Mouse (Mus musculus): Measurements from ENCODE around the gene Prdm5. TPM values are rescaled to one million over a fixed set of nuclear protein-coding genes. Genes with fewer than 3 reads are reported as not detected.
A peak's percentile ranks its signal among the peaks of the same experiment; 100 is the strongest.

Prdm5 gene
- polyA plus RNA-seq, 1 experiment from 2014 or later, result 8.4 TPM

DNA sequence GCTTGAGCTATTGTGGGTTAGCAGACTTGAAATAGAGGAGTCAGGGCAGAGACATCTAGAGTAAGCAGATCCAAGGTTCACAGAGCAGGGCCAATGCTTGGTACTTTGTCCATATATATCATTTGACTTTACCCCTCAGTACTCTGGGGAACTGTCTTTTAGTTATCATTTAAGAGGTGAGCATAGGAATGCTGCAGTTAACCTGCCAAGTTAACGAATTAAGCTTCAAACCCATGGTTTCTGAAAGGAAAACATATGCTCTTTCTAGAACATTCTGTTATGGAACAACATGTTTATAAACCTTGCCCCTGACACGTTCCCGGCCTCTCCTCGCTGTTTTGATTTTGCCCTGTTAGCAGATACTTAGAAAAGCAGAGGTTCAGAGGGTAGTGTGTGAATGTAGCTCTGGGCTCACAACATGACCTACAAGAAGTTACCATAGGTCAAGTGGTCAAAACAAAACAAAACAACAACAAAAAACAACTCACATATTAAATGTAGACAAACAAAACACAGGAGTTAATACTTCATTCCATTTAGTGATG is 973 bp downstream of the Prdm5 start:
- Histone ChIP-seq H3K4me3 (peak overlapping the region; percentile 56), H3K9me3 (replicated peaks) (no peaks in the 10 kb centered on the region), H3K27ac (no peak overlapping the region), H3K4me2 (peak overlapping the region; percentile 85), H3K9ac (peak overlapping the region; percentile 77; the same call in 1 of the 2 replicates), H3K36me3 (ENCODE audit: poor library complexity, severe bottlenecking) (no peaks in the 10 kb centered on the region), H3K27me3 (no peaks in the 10 kb centered on the region), H3K4me1 (peaks cover 19% of the 10 kb centered on the region)
- ATAC-seq, result no peak
- WGBS, result 93% methylated on average over 4 of the region's 4 CpGs

DNA sequence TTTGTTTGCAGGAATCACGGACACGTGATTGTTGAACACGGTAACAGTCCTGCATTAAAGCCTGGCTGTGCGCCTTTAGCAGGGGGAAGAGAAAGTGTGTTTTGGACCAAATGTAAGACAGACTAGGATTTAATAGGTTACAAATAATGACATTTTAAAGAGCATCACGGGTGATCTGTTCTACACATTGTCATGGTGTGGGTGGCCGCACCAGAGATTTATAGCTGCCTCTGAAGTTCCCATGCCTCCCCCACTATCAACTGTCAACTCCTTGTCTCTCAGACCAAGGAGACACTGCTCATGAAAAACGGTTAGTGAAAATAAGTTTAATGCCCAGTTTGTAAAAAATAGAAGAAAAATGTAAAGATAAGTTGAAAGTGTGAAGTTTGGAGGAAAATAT is 2.7 kb downstream of the Prdm5 start:
- H3K27ac ChIP-seq, result no peak overlapping the region
- WGBS, result 87% methylated on average over 7 of the region's 7 CpGs
- no peak for ATAC-seq
- peaks cover 19% of the 10 kb centered on the region for H3K4me1 ChIP-seq
- H3K4me3 ChIP-seq, result no peak overlapping the region
- no peak overlapping the region for H3K4me2 ChIP-seq
- no peaks in the 10 kb centered on the region for H3K27me3 ChIP-seq
- H3K9me3 ChIP-seq (replicated peaks), result no peaks in the 10 kb centered on the region
- no peak overlapping the region for H3K9ac ChIP-seq
- no peaks in the 10 kb centered on the region for H3K36me3 ChIP-seq (ENCODE audit: poor library complexity, severe bottlenecking)

GRCm38 (mm10) chr6:65783670-65784069 is 4.9 kb downstream of the Prdm5 start:
- Histone ChIP-seq H3K36me3 (ENCODE audit: poor library complexity, severe bottlenecking) (no peaks in the 10 kb centered on the region), H3K27ac (no peak overlapping the region), H3K9ac (no peak overlapping the region), H3K4me1 (peaks cover 14% of the 10 kb centered on the region), H3K27me3 (no peaks in the 10 kb centered on the region), H3K4me3 (no peak overlapping the region), H3K9me3 (replicated peaks) (no peaks in the 10 kb centered on the region), H3K4me2 (no peak overlapping the region)
- ATAC-seq, result no peak
- WGBS, result 61% methylated on average over 1 of the region's 1 CpGs

DNA sequence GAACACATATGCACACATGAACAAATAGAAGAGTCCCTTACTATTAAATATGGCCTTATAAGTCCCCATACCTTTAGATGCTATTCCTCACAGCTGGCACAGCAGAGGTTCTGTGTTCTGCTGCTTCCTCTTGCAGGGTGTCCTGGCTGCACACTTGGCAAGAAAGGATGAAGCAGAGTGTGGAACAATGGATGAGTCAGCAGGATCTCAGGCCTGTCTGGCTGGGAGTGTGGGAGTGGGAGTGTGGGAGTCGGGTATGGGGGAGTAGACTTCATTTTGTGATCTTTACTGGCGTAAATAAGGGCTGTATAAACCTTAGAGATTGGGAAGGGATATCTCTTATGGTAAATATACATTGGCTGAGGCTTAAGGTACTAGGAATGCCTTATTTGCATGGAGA is 14.1 kb downstream of the Prdm5 start:
- WGBS, result 87% methylated on average over 2 of the region's 2 CpGs

GRCm38 (mm10) chr6:65796552-65796951 is 17.8 kb downstream of the Prdm5 start:
- ATAC-seq, result no peak
- Histone ChIP-seq H3K4me3 (no peak overlapping the region), H3K9me3 (replicated peaks) (no peaks in the 10 kb centered on the region), H3K4me2 (no peak overlapping the region), H3K27ac (no peak overlapping the region), H3K27me3 (no peaks in the 10 kb centered on the region), H3K4me1 (no peaks in the 10 kb centered on the region), H3K9ac (no peak overlapping the region), H3K36me3 (ENCODE audit: poor library complexity, severe bottlenecking) (no peaks in the 10 kb centered on the region)
- 83% methylated on average over 3 of the region's 3 CpGs for WGBS

More for the DNA sequence above, 14.1 kb downstream of the Prdm5 start:
- Histone ChIP-seq H3K4me2 (no peak overlapping the region), H3K27me3 (no peaks in the 10 kb centered on the region), H3K4me3 (no peak overlapping the region), H3K36me3 (ENCODE audit: poor library complexity, severe bottlenecking) (no peaks in the 10 kb centered on the region), H3K9ac (no peak overlapping the region), H3K9me3 (replicated peaks) (no peaks in the 10 kb centered on the region), H3K4me1 (no peaks in the 10 kb centered on the region), H3K27ac (no peak overlapping the region)
- ATAC-seq, result no peak

GRCm38 (mm10) chr6:65797276-65797675 is 18.5 kb downstream of the Prdm5 start:
- Histone ChIP-seq H3K4me2 (no peak overlapping the region), H3K9ac (no peak overlapping the region), H3K4me3 (no peak overlapping the region), H3K9me3 (replicated peaks) (no peaks in the 10 kb centered on the region), H3K27me3 (no peaks in the 10 kb centered on the region), H3K4me1 (no peaks in the 10 kb centered on the region), H3K36me3 (ENCODE audit: poor library complexity, severe bottlenecking) (no peaks in the 10 kb centered on the region), H3K27ac (no peak overlapping the region)
- no peak for ATAC-seq
- 61% methylated on average over 2 of the region's 2 CpGs for WGBS

GRCm38 (mm10) chr6:65798390-65798789 is 19.6 kb downstream of the Prdm5 start:
- H3K27ac ChIP-seq, result no peak overlapping the region
- H3K36me3 ChIP-seq (ENCODE audit: poor library complexity, severe bottlenecking), result no peaks in the 10 kb centered on the region
- no peaks in the 10 kb centered on the region for H3K4me1 ChIP-seq
- no peaks in the 10 kb centered on the region for H3K9me3 ChIP-seq (replicated peaks)
- H3K27me3 ChIP-seq, result no peaks in the 10 kb centered on the region
- 86% methylated on average over 3 of the region's 3 CpGs for WGBS
- no peak overlapping the region for H3K9ac ChIP-seq
- no peak overlapping the region for H3K4me2 ChIP-seq
- no peak overlapping the region for H3K4me3 ChIP-seq
- no peak for ATAC-seq

DNA sequence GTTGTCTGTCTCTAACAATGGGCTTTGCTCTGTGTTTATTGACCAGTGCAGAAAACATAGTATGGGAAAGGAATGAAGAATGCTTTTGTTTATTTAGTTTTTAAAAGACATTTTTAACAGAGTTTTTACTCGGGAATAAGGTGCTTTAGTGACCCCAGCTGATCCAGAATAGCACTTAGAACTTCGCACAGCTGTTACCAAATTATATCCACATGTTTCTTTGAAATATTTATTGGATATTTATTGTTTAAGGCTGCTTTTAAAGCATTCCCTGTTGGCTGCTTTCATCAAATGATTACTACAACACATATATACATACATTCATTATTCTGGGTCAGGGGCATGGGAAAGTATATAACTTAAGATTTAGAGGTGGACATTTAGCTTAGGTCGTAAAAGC is 32.9 kb downstream of the Prdm5 start:
- no peak for ATAC-seq
- Histone ChIP-seq H3K27me3 (no peaks in the 10 kb centered on the region), H3K36me3 (ENCODE audit: poor library complexity, severe bottlenecking) (no peaks in the 10 kb centered on the region), H3K9ac (no peak overlapping the region), H3K9me3 (replicated peaks) (no peaks in the 10 kb centered on the region), H3K4me3 (no peak overlapping the region), H3K4me1 (no peaks in the 10 kb centered on the region), H3K4me2 (no peak overlapping the region), H3K27ac (no peak overlapping the region)
- WGBS, result 75% methylated on average over 3 of the region's 3 CpGs

- peak; percentile 62; the same call in 1 of the 2 replicates for ATAC-seq
- Histone ChIP-seq H3K4me1 (no peaks in the 10 kb centered on the region), H3K4me2 (no peak overlapping the region), H3K27ac (no peak overlapping the region), H3K9ac (no peak overlapping the region), H3K27me3 (no peaks in the 10 kb centered on the region), H3K9me3 (replicated peaks) (no peaks in the 10 kb centered on the region), H3K4me3 (no peak overlapping the region), H3K36me3 (ENCODE audit: poor library complexity, severe bottlenecking) (no peaks in the 10 kb centered on the region)
- WGBS, result 78% methylated on average over 4 of the region's 4 CpGs
These were observed 39.4 kb downstream of the Prdm5 start for GRCm38 (mm10) chr6:65818039-65818747.

- 87% methylated on average over 1 of the region's 1 CpGs for WGBS
- ATAC-seq, result no peak
- H3K27me3 ChIP-seq, result no peaks in the 10 kb centered on the region
- no peak overlapping the region for H3K4me3 ChIP-seq
- no peak overlapping the region for H3K27ac ChIP-seq
- H3K4me1 ChIP-seq, result no peaks in the 10 kb centered on the region
- no peak overlapping the region for H3K4me2 ChIP-seq
- H3K36me3 ChIP-seq (ENCODE audit: poor library complexity, severe bottlenecking), result 0 out of 2 replicates have a peak, but pooled peaks cover 4% of the 10 kb centered on the region
- H3K9ac ChIP-seq, result no peak overlapping the region
- H3K9me3 ChIP-seq (replicated peaks), result peaks cover 4% of the 10 kb centered on the region; the same call in 1 of the 2 replicates
These were observed 49.9 kb downstream of the Prdm5 start for GRCm38 (mm10) chr6:65828656-65829055.

- H3K4me2 ChIP-seq, result no peak overlapping the region
- H3K27me3 ChIP-seq, result no peaks in the 10 kb centered on the region
- no peak overlapping the region for H3K9ac ChIP-seq
- WGBS, result 94% methylated on average over 5 of the region's 5 CpGs
- H3K36me3 ChIP-seq (ENCODE audit: poor library complexity, severe bottlenecking), result 0 out of 2 replicates have a peak, but pooled peaks cover 8% of the 10 kb centered on the region
- H3K9me3 ChIP-seq (replicated peaks), result peaks cover 4% of the 10 kb centered on the region; the same call in 1 of the 2 replicates
- H3K4me3 ChIP-seq, result no peak overlapping the region
- no peak for ATAC-seq
- no peak overlapping the region for H3K27ac ChIP-seq
- H3K4me1 ChIP-seq, result no peaks in the 10 kb centered on the region
These were observed 52.7 kb downstream of the Prdm5 start for GRCm38 (mm10) chr6:65831443-65831842.

DNA sequence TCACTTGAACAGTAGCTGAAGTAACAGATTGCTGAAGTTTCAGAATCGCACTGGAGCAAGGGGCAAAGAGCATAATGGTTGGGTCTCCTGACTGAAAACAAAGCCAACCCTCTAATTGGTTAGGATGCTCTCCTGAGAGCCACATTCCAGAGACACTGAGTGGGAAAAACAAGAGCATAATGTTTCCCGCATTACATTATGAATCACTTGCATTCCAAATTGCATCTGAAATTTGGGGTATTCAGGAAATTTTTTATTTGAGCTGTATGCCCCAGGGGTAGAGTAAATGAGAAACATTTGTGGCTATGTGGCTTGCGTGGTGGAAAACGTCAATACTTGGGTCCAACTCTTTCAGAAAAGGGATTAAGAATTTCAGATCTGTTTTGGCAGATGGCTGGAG is 55.2 kb downstream of the Prdm5 start:
- no peak overlapping the region for H3K9ac ChIP-seq
- no peaks in the 10 kb centered on the region for H3K27me3 ChIP-seq
- no peaks in the 10 kb centered on the region for H3K4me1 ChIP-seq
- H3K9me3 ChIP-seq (replicated peaks), result peaks cover 4% of the 10 kb centered on the region; the same call in 1 of the 2 replicates
- no peak for ATAC-seq
- no peak overlapping the region for H3K4me2 ChIP-seq
- H3K27ac ChIP-seq, result no peak overlapping the region
- H3K36me3 ChIP-seq (ENCODE audit: poor library complexity, severe bottlenecking), result 0 out of 2 replicates have a peak, but pooled peaks cover 8% of the 10 kb centered on the region
- WGBS, result 93% methylated on average over 4 of the region's 4 CpGs
- H3K4me3 ChIP-seq, result no peak overlapping the region

All from forebrain, embryonic 13.5 days (tissue).